Mouse (Mus musculus): ENCODE data around the gene C130032M10Rik. TPM values are rescaled to one million over a fixed set of nuclear protein-coding genes. Genes with fewer than 3 reads are reported as not detected.

C130032M10Rik gene
- polyA plus RNA-seq, 1 experiment from 2014 or later, result not detected

DNA sequence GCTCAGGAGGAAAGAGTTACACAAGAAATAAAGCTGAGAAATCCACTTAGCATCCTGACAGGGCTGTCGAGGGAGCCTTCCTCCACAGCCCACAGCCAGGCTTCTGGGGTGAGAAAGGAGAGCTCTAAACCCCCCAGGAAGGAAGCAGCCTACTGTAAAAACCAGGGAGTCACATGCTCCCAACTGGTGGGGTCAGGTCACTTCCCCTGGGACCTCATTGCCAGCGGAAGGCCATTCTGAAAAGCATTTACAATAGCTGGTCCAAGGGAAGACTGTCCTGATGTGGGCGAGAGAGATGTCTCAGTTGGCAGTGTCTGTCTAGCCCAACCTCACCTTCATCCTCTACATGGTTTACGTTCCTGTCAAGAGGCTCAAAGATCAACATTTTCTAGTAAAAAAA lies 33.0 kb downstream of the C130032M10Rik start:
- 37% methylated on average over 4 of the region's 4 CpGs for whole genome bisulfite sequencing
- H3K27me3 ChIP-seq (replicated peaks; ENCODE audit: control insufficient read depth, insufficient read depth, low read length), result no peaks in the 10 kb centered on the region
- peak overlapping the region; percentile 45 for H3K4me2 ChIP-seq
- H3K9ac ChIP-seq (ENCODE audit: low read depth, low read length), result no peak overlapping the region
- ATAC-seq (replicated peaks; ENCODE audit: low FRiP score), result no peak
- no peak overlapping the region for H3K4me3 ChIP-seq (ENCODE audit: low read depth, low read length)
- H3K4me1 ChIP-seq (replicated peaks; ENCODE audit: control insufficient read depth, insufficient read depth, low read length), result peaks cover 43% of the 10 kb centered on the region
- H3K9me3 ChIP-seq (ENCODE audit: control insufficient read depth, low read length), result no peaks in the 10 kb centered on the region
- H3K27ac ChIP-seq (ENCODE audit: low read depth, low read length), result peak overlapping the region; percentile 63
- DNase-seq (ENCODE audit: low spot score), result no peak
- no peaks in the 10 kb centered on the region for H3K36me3 ChIP-seq (ENCODE audit: control insufficient read depth, insufficient read depth, low read length)

DNA sequence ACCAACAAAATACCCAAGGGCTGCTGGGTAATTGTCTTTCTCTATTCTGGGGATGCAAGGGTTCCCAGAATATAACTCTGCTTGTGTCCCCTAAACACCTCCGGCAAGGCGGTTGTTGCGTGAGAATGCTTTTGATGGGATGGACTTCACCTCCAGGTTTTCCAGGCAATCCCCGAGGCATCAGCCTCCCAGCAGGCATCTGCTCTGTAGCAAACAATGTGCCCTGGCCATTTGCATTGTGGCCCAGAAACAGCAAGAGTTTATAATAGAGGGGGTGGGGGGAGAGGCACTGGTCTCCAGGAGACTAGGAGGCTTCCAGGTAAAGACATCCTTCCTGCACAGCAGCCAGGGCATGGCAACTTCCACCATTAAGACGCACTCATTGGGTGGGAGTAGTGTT lies 33.6 kb downstream of the C130032M10Rik start:
- H3K36me3 ChIP-seq (ENCODE audit: control insufficient read depth, insufficient read depth, low read length), result no peaks in the 10 kb centered on the region
- peak overlapping the region; percentile 45 for H3K4me2 ChIP-seq
- no peak overlapping the region for H3K9ac ChIP-seq (ENCODE audit: low read depth, low read length)
- H3K9me3 ChIP-seq (ENCODE audit: control insufficient read depth, low read length), result no peaks in the 10 kb centered on the region
- peaks cover 44% of the 10 kb centered on the region for H3K4me1 ChIP-seq (replicated peaks; ENCODE audit: control insufficient read depth, insufficient read depth, low read length)
- ATAC-seq (replicated peaks; ENCODE audit: low FRiP score), result no peak
- WGBS, result 55% methylated on average over 5 of the region's 5 CpGs
- no peak overlapping the region for H3K4me3 ChIP-seq (ENCODE audit: low read depth, low read length)
- H3K27me3 ChIP-seq (replicated peaks; ENCODE audit: control insufficient read depth, insufficient read depth, low read length), result no peaks in the 10 kb centered on the region
- no peak for DNase-seq (ENCODE audit: low spot score)
- peak overlapping the region; percentile 63 for H3K27ac ChIP-seq (ENCODE audit: low read depth, low read length)

DNA sequence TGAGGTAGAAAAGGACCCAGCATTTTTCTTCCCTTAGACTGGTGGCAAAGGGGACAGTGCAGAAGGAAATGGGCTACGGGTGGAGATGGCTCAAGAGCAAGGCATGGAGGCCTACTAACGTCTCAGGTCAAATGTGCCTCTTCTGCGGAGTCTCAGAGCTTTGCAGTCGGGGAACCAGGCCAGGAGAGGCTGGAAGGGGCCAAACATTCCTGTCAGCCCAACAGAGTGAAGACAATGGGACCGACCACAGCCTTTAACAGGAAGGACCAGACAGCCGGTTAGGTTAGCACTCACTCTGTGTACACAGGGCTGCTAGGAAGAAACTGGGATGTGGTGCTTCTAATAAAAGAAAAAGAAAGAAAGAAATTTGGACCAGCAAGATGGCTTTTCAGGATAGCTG lies 34.5 kb downstream of the C130032M10Rik start:
- ATAC-seq (replicated peaks; ENCODE audit: low FRiP score) (no peak), DNase-seq (ENCODE audit: low spot score) (no peak)
- Histone ChIP-seq H3K4me1 (replicated peaks; ENCODE audit: control insufficient read depth, insufficient read depth, low read length) (peaks cover 41% of the 10 kb centered on the region), H3K27ac (ENCODE audit: low read depth, low read length) (no peak overlapping the region), H3K9me3 (ENCODE audit: control insufficient read depth, low read length) (no peaks in the 10 kb centered on the region), H3K4me2 (0 out of 2 replicates have a peak overlapping the region, but pooled peaks have one; percentile 1), H3K9ac (ENCODE audit: low read depth, low read length) (no peak overlapping the region), H3K4me3 (ENCODE audit: low read depth, low read length) (no peak overlapping the region), H3K27me3 (replicated peaks; ENCODE audit: control insufficient read depth, insufficient read depth, low read length) (no peaks in the 10 kb centered on the region), H3K36me3 (ENCODE audit: control insufficient read depth, insufficient read depth, low read length) (no peaks in the 10 kb centered on the region)
- WGBS, result 29% methylated on average over 6 of the region's 6 CpGs

GRCm38 (mm10) chr9:114553828-114554227 lies 38.3 kb downstream of the C130032M10Rik start:
- no peak overlapping the region for H3K27ac ChIP-seq (ENCODE audit: low read depth, low read length)
- peaks cover 22% of the 10 kb centered on the region for H3K4me1 ChIP-seq (replicated peaks; ENCODE audit: control insufficient read depth, insufficient read depth, low read length)
- H3K4me2 ChIP-seq, result no peak overlapping the region; the same call in 1 of the 2 replicates
- peaks cover 3% of the 10 kb centered on the region; the same call in 1 of the 2 replicates for H3K27me3 ChIP-seq (replicated peaks; ENCODE audit: control insufficient read depth, insufficient read depth, low read length)
- no peak overlapping the region for H3K9ac ChIP-seq (ENCODE audit: low read depth, low read length)
- H3K4me3 ChIP-seq (ENCODE audit: low read depth, low read length), result no peak overlapping the region
- no peaks in the 10 kb centered on the region for H3K9me3 ChIP-seq (ENCODE audit: control insufficient read depth, low read length)
- no peak for DNase-seq (ENCODE audit: low spot score)
- H3K36me3 ChIP-seq (ENCODE audit: control insufficient read depth, insufficient read depth, low read length), result no peaks in the 10 kb centered on the region
- ATAC-seq (replicated peaks; ENCODE audit: low FRiP score), result no peak

- DNase-seq (ENCODE audit: low spot score) (no peak), ATAC-seq (replicated peaks; ENCODE audit: low FRiP score) (peak; percentile 50)
- Histone ChIP-seq H3K4me1 (replicated peaks; ENCODE audit: control insufficient read depth, insufficient read depth, low read length) (peaks cover 18% of the 10 kb centered on the region), H3K9me3 (ENCODE audit: control insufficient read depth, low read length) (no peaks in the 10 kb centered on the region), H3K9ac (ENCODE audit: low read depth, low read length) (no peak overlapping the region), H3K27ac (ENCODE audit: low read depth, low read length) (peak overlapping the region; percentile 62; the same call in 1 of the 2 replicates), H3K4me2 (no peak overlapping the region), H3K4me3 (ENCODE audit: low read depth, low read length) (no peak overlapping the region), H3K36me3 (ENCODE audit: control insufficient read depth, insufficient read depth, low read length) (no peaks in the 10 kb centered on the region), H3K27me3 (replicated peaks; ENCODE audit: control insufficient read depth, insufficient read depth, low read length) (peaks cover 4% of the 10 kb centered on the region)
- WGBS, result 62% methylated on average over 5 of the region's 5 CpGs
These were observed 39.0 kb downstream of the C130032M10Rik start for GRCm38 (mm10) chr9:114554355-114554979.

- Histone ChIP-seq H3K27me3 (replicated peaks; ENCODE audit: control insufficient read depth, insufficient read depth, low read length) (peaks cover 21% of the 10 kb centered on the region), H3K4me3 (ENCODE audit: low read depth, low read length) (no peak overlapping the region), H3K9me3 (ENCODE audit: control insufficient read depth, low read length) (no peaks in the 10 kb centered on the region), H3K4me2 (peak overlapping the region; percentile 50), H3K27ac (ENCODE audit: low read depth, low read length) (peak overlapping the region; percentile 3; the same call in 1 of the 2 replicates), H3K9ac (ENCODE audit: low read depth, low read length) (no peak overlapping the region), H3K4me1 (replicated peaks; ENCODE audit: control insufficient read depth, insufficient read depth, low read length) (peaks cover 16% of the 10 kb centered on the region), H3K36me3 (ENCODE audit: control insufficient read depth, insufficient read depth, low read length) (no peaks in the 10 kb centered on the region)
- WGBS, result 45% methylated on average over 10 of the region's 10 CpGs
- ATAC-seq (replicated peaks; ENCODE audit: low FRiP score), result no peak
- DNase-seq (ENCODE audit: low spot score), result no peak
These were observed 40.9 kb downstream of the C130032M10Rik start for GRCm38 (mm10) chr9:114556276-114556855.

DNA sequence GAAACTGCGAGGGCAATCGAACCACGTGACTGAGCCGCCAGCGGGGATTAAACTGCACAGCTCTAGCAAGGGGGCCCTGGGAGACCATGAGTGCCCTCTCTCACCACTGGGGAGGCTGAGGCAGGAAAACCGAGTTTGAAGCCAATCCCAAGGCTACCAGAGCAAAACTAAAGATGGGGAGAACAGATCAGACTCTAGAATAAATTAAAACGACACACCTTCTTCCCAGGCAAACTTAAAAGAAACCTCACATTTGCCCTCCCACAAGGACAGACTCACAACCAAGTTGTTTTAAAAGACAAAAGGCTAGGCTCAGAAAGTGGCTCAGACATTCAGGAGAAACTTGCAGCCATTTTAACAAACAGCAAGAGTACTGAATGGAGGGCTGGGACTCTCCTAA lies 41.6 kb downstream of the C130032M10Rik start:
- Histone ChIP-seq H3K9ac (ENCODE audit: low read depth, low read length) (no peak overlapping the region), H3K4me2 (peak overlapping the region; percentile 50), H3K4me1 (replicated peaks; ENCODE audit: control insufficient read depth, insufficient read depth, low read length) (peaks cover 18% of the 10 kb centered on the region), H3K4me3 (ENCODE audit: low read depth, low read length) (0 out of 2 replicates have a peak overlapping the region, but pooled peaks have one; percentile 17), H3K27ac (ENCODE audit: low read depth, low read length) (peak overlapping the region; percentile 17; the same call in 1 of the 2 replicates), H3K36me3 (ENCODE audit: control insufficient read depth, insufficient read depth, low read length) (no peaks in the 10 kb centered on the region), H3K9me3 (ENCODE audit: control insufficient read depth, low read length) (no peaks in the 10 kb centered on the region), H3K27me3 (replicated peaks; ENCODE audit: control insufficient read depth, insufficient read depth, low read length) (peaks cover 28% of the 10 kb centered on the region)
- 22% methylated on average over 7 of the region's 7 CpGs for WGBS
- DNase-seq (ENCODE audit: low spot score), result no peak
- no peak for ATAC-seq (replicated peaks; ENCODE audit: low FRiP score)

- ATAC-seq (replicated peaks; ENCODE audit: low FRiP score) (no peak), DNase-seq (ENCODE audit: low spot score) (no peak)
- Histone ChIP-seq H3K4me3 (ENCODE audit: low read depth, low read length) (peak overlapping the region; percentile 67), H3K9me3 (ENCODE audit: control insufficient read depth, low read length) (no peaks in the 10 kb centered on the region), H3K27ac (ENCODE audit: low read depth, low read length) (no peak overlapping the region), H3K36me3 (ENCODE audit: control insufficient read depth, insufficient read depth, low read length) (no peaks in the 10 kb centered on the region), H3K4me2 (peak overlapping the region; percentile 76), H3K9ac (ENCODE audit: low read depth, low read length) (peak overlapping the region; percentile 70; the same call in 1 of the 2 replicates), H3K4me1 (replicated peaks; ENCODE audit: control insufficient read depth, insufficient read depth, low read length) (peaks cover 17% of the 10 kb centered on the region), H3K27me3 (replicated peaks; ENCODE audit: control insufficient read depth, insufficient read depth, low read length) (peaks cover 58% of the 10 kb centered on the region)
- WGBS, result 27% methylated on average over 7 of the region's 7 CpGs
These were observed 44.6 kb downstream of the C130032M10Rik start for GRCm38 (mm10) chr9:114560141-114560540.

Data from liver, embryonic 11.5 days (tissue).